Mouse (Mus musculus) MEL (cell line): ENCODE measurements around the gene Ppfia3. TPM values are rescaled to one million over a fixed set of nuclear protein-coding genes. Genes with fewer than 3 reads are reported as not detected.

ENCODE experiments used
- DNase-seq: peaks from one replicate; pipeline ENCODE4 v3.0.0; 2011; ENCODE audit warnings: low read depth, low spot score
- H3K27ac ChIP-seq: 2 replicates; pipeline ENCODE4 v1.5.1; 2012; ENCODE audit warnings: low read depth, mild to moderate bottlenecking, control low read depth, low read length, moderate library complexity; ENCODE audit not compliant: control insufficient read depth
- H3K27me3 ChIP-seq, 2 experiments: fragments of 150-350 bp in 1 of 2; sonication (generic) in 1 of 2; 2 replicates each; pipeline ENCODE4 v1.6.1; 2012; ENCODE audit warnings: low read length in 2 of 2, mild to moderate bottlenecking in 2 of 2, improper control_type of control experiment in 1 of 2, moderate library complexity in 1 of 2; ENCODE audit not compliant: insufficient read depth in 2 of 2, control insufficient read depth in 1 of 2
- H3K36me3 ChIP-seq, 2 experiments: 2 replicates each; pipeline ENCODE4 v1.6.1; 2012 to 2014; ENCODE audit warnings: low read length in 2 of 2, improper control_type of control experiment in 1 of 2, inconsistent platforms in 1 of 2, mild to moderate bottlenecking in 1 of 2; ENCODE audit not compliant: insufficient read depth in 2 of 2, control insufficient read depth in 1 of 2
- H3K4me1 ChIP-seq, 2 experiments: fragments of 150-350 bp in 1 of 2; sonication (generic) in 1 of 2; 2 replicates each; pipeline ENCODE4 v1.6.1; 2012; ENCODE audit warnings: low read length in 2 of 2, improper control_type of control experiment in 1 of 2, mild to moderate bottlenecking in 1 of 2; ENCODE audit not compliant: insufficient read depth in 2 of 2, control insufficient read depth in 1 of 2
- H3K4me3 ChIP-seq, 2 experiments: fragments of 150-350 bp in 1 of 2; sonication (generic) in 1 of 2; 2 replicates each; pipeline ENCODE4 v1.5.1; 2012; ENCODE audit warnings: low read depth in 2 of 2, low read length in 2 of 2, mild to moderate bottlenecking in 2 of 2, moderate library complexity in 2 of 2, control low read depth in 1 of 2, improper control_type of control experiment in 1 of 2; ENCODE audit not compliant: control insufficient read depth in 1 of 2, insufficient read depth in 1 of 2
- H3K79me2 ChIP-seq: 2 replicates; pipeline ENCODE4 v1.6.1; 2012; ENCODE audit warnings: mild to moderate bottlenecking, low read length, moderate library complexity; ENCODE audit not compliant: control insufficient read depth, poor library complexity, insufficient read depth
- H3K9ac ChIP-seq: 2 replicates; pipeline ENCODE4 v1.6.1; 2012; ENCODE audit warnings: low read depth, mild to moderate bottlenecking, control low read depth, low read length, moderate library complexity; ENCODE audit not compliant: control insufficient read depth, poor library complexity, severe bottlenecking
- H3K9me3 ChIP-seq: fragments of 150-350 bp; sonication (generic); replicated peaks from 2 replicates; pipeline ENCODE4 v1.6.1; 2012; ENCODE audit warnings: mild to moderate bottlenecking, low read length, improper control_type of control experiment, moderate library complexity; ENCODE audit not compliant: insufficient read depth
- BHLHE40 ChIP-seq: IDR thresholded peaks from 2 replicates; pipeline ENCODE4 v1.6.1; 2012; ENCODE audit warnings: low read depth, mild to moderate bottlenecking, inconsistent platforms, low read length, improper control_type of control experiment, borderline replicate concordance
- CHD2 ChIP-seq: IDR thresholded peaks from 2 replicates; pipeline ENCODE4 v1.6.1; 2011; ENCODE audit warnings: low read length, improper control_type of control experiment
- CTCF ChIP-seq, 3 experiments: IDR thresholded peaks in 2 of 3; conservative IDR thresholded peaks in 1 of 3; 2 replicates each; pipeline ENCODE4 v1.5.1; 2011 to 2012; ENCODE audit warnings: low read length in 3 of 3, low read depth in 2 of 3, mild to moderate bottlenecking in 2 of 3, improper control_type of control experiment in 1 of 3, inconsistent platforms in 1 of 3, mixed read lengths in 1 of 3, moderate library complexity in 1 of 3; ENCODE audit not compliant: control insufficient read depth in 1 of 3, insufficient read depth in 1 of 3, poor library complexity in 1 of 3, severe bottlenecking in 1 of 3
- E2F4 ChIP-seq: IDR thresholded peaks from 2 replicates; pipeline ENCODE4 v1.6.1; 2011; ENCODE audit warnings: low read depth, low read length, improper control_type of control experiment, borderline replicate concordance
- ELF1 ChIP-seq: IDR thresholded peaks from 2 replicates; pipeline ENCODE4 v1.6.1; 2014; ENCODE audit warnings: low read depth, mild to moderate bottlenecking, inconsistent platforms, low read length, improper control_type of control experiment, moderate library complexity
- ETS1 ChIP-seq: IDR thresholded peaks from 2 replicates; pipeline ENCODE4 v1.6.1; 2012; ENCODE audit warnings: low read depth, mild to moderate bottlenecking, inconsistent platforms, low read length, improper control_type of control experiment, moderate library complexity
- GABPA ChIP-seq: IDR thresholded peaks from 2 replicates; pipeline ENCODE4 v1.6.1; 2012; ENCODE audit warnings: low read depth, mild to moderate bottlenecking, inconsistent platforms, low read length, improper control_type of control experiment, moderate library complexity
- GATA1 ChIP-seq: IDR thresholded peaks from 2 replicates; pipeline ENCODE4 v1.6.1; 2011; ENCODE audit warnings: low read depth, low read length, improper control_type of control experiment
- JUND ChIP-seq: IDR thresholded peaks from 2 replicates; pipeline ENCODE4 v1.6.1; 2011; ENCODE audit warnings: low read depth, mild to moderate bottlenecking, improper control_type of control experiment, low read length
- MAFK ChIP-seq: IDR thresholded peaks from 2 replicates; pipeline ENCODE4 v1.6.1; 2011; ENCODE audit warnings: low read depth, mild to moderate bottlenecking, low read length, improper control_type of control experiment, borderline replicate concordance
- MEF2A ChIP-seq: IDR thresholded peaks from 2 replicates; pipeline ENCODE4 v1.6.1; 2014; ENCODE audit warnings: low read depth, mild to moderate bottlenecking, inconsistent platforms, low read length, improper control_type of control experiment; ENCODE audit not compliant: poor library complexity, insufficient replicate concordance, severe bottlenecking; ENCODE audit errors: extremely low read depth
- MXI1 ChIP-seq: IDR thresholded peaks from 2 replicates; pipeline ENCODE4 v1.6.1; 2011; ENCODE audit warnings: mild to moderate bottlenecking, low read depth, low read length, improper control_type of control experiment
- MYB ChIP-seq: IDR thresholded peaks from 2 replicates; pipeline ENCODE4 v1.6.1; 2011; ENCODE audit warnings: mild to moderate bottlenecking, low read depth, low read length, improper control_type of control experiment
- MYC ChIP-seq: IDR thresholded peaks from 2 replicates; pipeline ENCODE4 v1.6.1; 2011; ENCODE audit warnings: low read depth, mild to moderate bottlenecking, low read length, improper control_type of control experiment, moderate library complexity
- NELFE ChIP-seq: IDR thresholded peaks from 2 replicates; pipeline ENCODE4 v1.6.1; 2011; ENCODE audit warnings: low read depth, low read length, improper control_type of control experiment
- POLR2A ChIP-seq, 2 experiments: IDR thresholded peaks; 2 replicates each; pipeline ENCODE4 v1.6.1; 2011 to 2012; ENCODE audit warnings: low read length in 2 of 2, mild to moderate bottlenecking in 2 of 2, control low read depth in 1 of 2, improper control_type of control experiment in 1 of 2, low read depth in 1 of 2, moderate library complexity in 1 of 2; ENCODE audit not compliant: control insufficient read depth in 1 of 2, insufficient read depth in 1 of 2, poor library complexity in 1 of 2
- POLR2AphosphoS5 ChIP-seq: IDR thresholded peaks from 2 replicates; pipeline ENCODE4 v1.6.1; 2012; ENCODE audit warnings: low read depth, borderline replicate concordance, mild to moderate bottlenecking, inconsistent platforms, low read length, moderate library complexity, mixed read lengths
- RAD21 ChIP-seq: IDR thresholded peaks from 2 replicates; pipeline ENCODE4 v1.6.1; 2011; ENCODE audit warnings: mild to moderate bottlenecking, low read depth, low read length, improper control_type of control experiment
- RCOR1 ChIP-seq: IDR thresholded peaks from 2 replicates; pipeline ENCODE4 v1.6.1; 2012; ENCODE audit warnings: low read depth, mild to moderate bottlenecking, inconsistent platforms, low read length, improper control_type of control experiment
- SIN3A ChIP-seq: IDR thresholded peaks from 2 replicates; pipeline ENCODE4 v1.6.1; 2012; ENCODE audit warnings: low read length, improper control_type of control experiment, inconsistent platforms
- TBP ChIP-seq: IDR thresholded peaks from 2 replicates; pipeline ENCODE4 v1.8.0; 2011; ENCODE audit warnings: low read depth, low read length, improper control_type of control experiment
- TCF12 ChIP-seq: IDR thresholded peaks from 2 replicates; pipeline ENCODE4 v1.6.1; 2014; ENCODE audit warnings: low read depth, mild to moderate bottlenecking, inconsistent platforms, low read length, improper control_type of control experiment, moderate library complexity
- UBTF ChIP-seq: IDR thresholded peaks from 2 replicates; pipeline ENCODE4 v1.6.1; 2012; ENCODE audit warnings: low read depth, mild to moderate bottlenecking, inconsistent platforms, low read length, improper control_type of control experiment, moderate library complexity, borderline replicate concordance; ENCODE audit not compliant: insufficient read depth
- USF1 ChIP-seq: IDR thresholded peaks from 2 replicates; pipeline ENCODE4 v1.6.1; 2014; ENCODE audit warnings: low read depth, mild to moderate bottlenecking, inconsistent platforms, low read length, improper control_type of control experiment, moderate library complexity
- USF2 ChIP-seq, 2 experiments: IDR thresholded peaks; 2 replicates each; pipeline ENCODE4 v1.6.1; 2011 to 2012; ENCODE audit warnings: improper control_type of control experiment in 2 of 2, low read length in 2 of 2, borderline replicate concordance in 1 of 2, inconsistent platforms in 1 of 2, low read depth in 1 of 2, mild to moderate bottlenecking in 1 of 2; ENCODE audit not compliant: insufficient read depth in 1 of 2
- ZC3H11A ChIP-seq: IDR thresholded peaks from 2 replicates; pipeline ENCODE4 v1.6.1; 2012; ENCODE audit warnings: low read depth, mild to moderate bottlenecking, inconsistent platforms, low read length, improper control_type of control experiment
- ZMIZ1 ChIP-seq: IDR thresholded peaks from 2 replicates; pipeline ENCODE4 v1.6.1; 2012; ENCODE audit warnings: low read depth, mild to moderate bottlenecking, inconsistent platforms, low read length, improper control_type of control experiment, moderate library complexity
- ZNF384 ChIP-seq: IDR thresholded peaks from 2 replicates; pipeline ENCODE4 v1.6.1; 2012; ENCODE audit warnings: low read depth, mild to moderate bottlenecking, inconsistent platforms, low read length, improper control_type of control experiment
- polyA plus RNA-seq, 2 experiments: library from polyadenylated mRNA; stranded (reverse) in 1 of 2; unstranded in 1 of 2; fragments of >175 nt in 1 of 2; fragments of >200 nt in 1 of 2; gene quantifications; 2 replicates each; pipeline versions ENCODE4 v1.2.1 to v1.2.4; 2012; ENCODE audit warnings: low replicate concordance in 2 of 2, low read depth in 1 of 2; ENCODE audit not compliant: insufficient read length in 2 of 2, insufficient read depth in 1 of 2, missing spikeins in 1 of 2
- total RNA-seq: library from RNA; depleted of rRNA; stranded (reverse); fragments of 300-350 nt; gene quantifications from 2 replicates; pipeline ENCODE4 v1.2.3, GENCODE M21; 2012

Ppfia3 gene
- total and polyA plus RNA-seq, 3 experiments = 3.4 to 5.9 TPM; not detected in 1

DNA sequence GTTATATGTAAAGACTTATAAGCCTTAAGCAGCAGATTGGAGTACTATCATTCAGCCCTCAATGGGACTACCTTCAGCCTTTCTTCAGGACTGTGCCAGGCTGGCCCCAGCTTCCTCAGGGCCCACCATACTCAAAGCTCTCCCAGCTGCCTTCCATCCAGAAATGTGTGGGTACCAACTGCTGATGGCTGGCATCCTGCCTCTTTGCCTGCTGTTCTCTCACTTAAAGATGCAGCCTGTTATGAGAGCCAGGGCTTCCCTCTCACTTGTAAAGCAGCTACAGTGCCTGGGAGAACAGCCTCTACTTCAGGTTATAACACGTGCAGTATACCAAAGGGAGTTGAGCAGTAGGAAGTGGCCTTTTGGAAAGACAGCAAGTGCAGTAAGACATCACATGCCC lies 9.2 kb upstream of the Ppfia3 start:
- Histone ChIP-seq H3K27me3 (no peaks in the 10 kb centered on the region), H3K9me3 (no peaks in the 10 kb centered on the region), H3K27ac (no peak overlapping the region), H3K4me1 (peaks cover 3 to 6% of the 10 kb centered on the region in 2 experiments; a peak in 3 of 4 replicates), H3K36me3 (peaks cover 30 to 34% of the 10 kb centered on the region in 2 experiments), H3K4me3 (no peak overlapping the region), H3K79me2 (no peaks in the 10 kb centered on the region; the same call in 1 of the 2 replicates), H3K9ac (no peak overlapping the region)
- no peak for DNase-seq
- TF ChIP-seq CHD2 = no peak
- no peak for TF ChIP-seq CTCF (IDR thresholded peaks at IDR 0.05 in 2 of 3, conservative IDR thresholded peaks at IDR 0.05 in 1 of 3; ENCODE audit: control insufficient read depth in 1 of 3, insufficient read depth in 1 of 3, low read depth in 2 of 3, low read length in 3 of 3, poor library complexity in 1 of 3, severe bottlenecking in 1 of 3)
- no peak for TF ChIP-seq ELF1
- TF ChIP-seq MYB = no peak
- TF ChIP-seq POLR2A (IDR thresholded peaks at IDR 0.05; ENCODE audit: control insufficient read depth in 1 of 2, insufficient read depth in 1 of 2, low read depth in 1 of 2, low read length in 2 of 2, poor library complexity in 1 of 2) = no peak; a peak in 1 of 4 replicates
- TF ChIP-seq MYC = no peak
- no peak for TF ChIP-seq JUND
- 0 out of 2 replicates have a peak, but pooled peaks have one; percentile 33 for TF ChIP-seq ZMIZ1
- no peak for TF ChIP-seq USF2 (IDR thresholded peaks at IDR 0.05; ENCODE audit: borderline replicate concordance in 1 of 2, insufficient read depth in 1 of 2, low read depth in 1 of 2, low read length in 2 of 2)

GRCm38 (mm10) chr7:45374620-45375019 lies 7.8 kb upstream of the Ppfia3 start:
- H3K4me1 ChIP-seq = peaks cover 6% of the 10 kb centered on the region in 2 experiments; a peak in 3 of 4 replicates
- TF ChIP-seq USF2 (IDR thresholded peaks at IDR 0.05; ENCODE audit: borderline replicate concordance in 1 of 2, insufficient read depth in 1 of 2, low read depth in 1 of 2, low read length in 2 of 2) (no peak), GATA1 (peak; percentile 59; the same call in 1 of the 2 replicates), USF1 (no peak), POLR2A (IDR thresholded peaks at IDR 0.05; ENCODE audit: control insufficient read depth in 1 of 2, insufficient read depth in 1 of 2, low read depth in 1 of 2, low read length in 2 of 2, poor library complexity in 1 of 2) (peak in 1 of 2 experiments; percentile 23; a peak in 2 of 4 replicates), BHLHE40 (no peak), CHD2 (no peak), SIN3A (peak; percentile 61), MAFK (no peak), RAD21 (no peak), POLR2AphosphoS5 (no peak), ZC3H11A (no peak), ELF1 (peak; percentile 76), TBP (no peak; the same call in 1 of the 2 replicates), NELFE (peak; percentile 18; the same call in 1 of the 2 replicates), RCOR1 (peak; percentile 30; the same call in 1 of the 2 replicates), ETS1 (peak; percentile 60), CTCF (IDR thresholded peaks at IDR 0.05 in 2 of 3, conservative IDR thresholded peaks at IDR 0.05 in 1 of 3; ENCODE audit: control insufficient read depth in 1 of 3, insufficient read depth in 1 of 3, low read depth in 2 of 3, low read length in 3 of 3, poor library complexity in 1 of 3, severe bottlenecking in 1 of 3) (no peak), UBTF (no peak), MYC (no peak), MEF2A (no peak), ZMIZ1 (0 out of 2 replicates have a peak, but pooled peaks have one; percentile 26), MYB (no peak), E2F4 (no peak), ZNF384 (0 out of 2 replicates have a peak, but pooled peaks have one; percentile 39), GABPA (no peak), TCF12 (no peak), MXI1 (0 out of 2 replicates have a peak, but pooled peaks have one; percentile 41)

More at GRCm38 (mm10) chr7:45374620-45375019, 7.8 kb upstream of the Ppfia3 start:
- peak overlapping the region; percentile 63 for H3K27ac ChIP-seq
- H3K36me3 ChIP-seq = peaks cover 30 to 34% of the 10 kb centered on the region in 2 experiments
- H3K9me3 ChIP-seq = no peaks in the 10 kb centered on the region
- H3K79me2 ChIP-seq = no peaks in the 10 kb centered on the region; the same call in 1 of the 2 replicates
- H3K9ac ChIP-seq = no peak overlapping the region
- H3K4me3 ChIP-seq = no peak overlapping the region
- DNase-seq = peak; percentile 84
- H3K27me3 ChIP-seq = no peaks in the 10 kb centered on the region
